Mouse (Mus musculus) MEL (cell line): ENCODE measurements around the gene Tcf19.

Experiments
- CTCF ChIP-seq, 3 experiments: IDR thresholded peaks in 2 of 3; conservative IDR thresholded peaks in 1 of 3; 2 replicates each; pipeline ENCODE4 v1.5.1; 2011 to 2012; ENCODE audit warnings: low read length in 3 of 3, low read depth in 2 of 3, mild to moderate bottlenecking in 2 of 3, improper control_type of control experiment in 1 of 3, inconsistent platforms in 1 of 3, mixed read lengths in 1 of 3, moderate library complexity in 1 of 3; ENCODE audit not compliant: control insufficient read depth in 1 of 3, insufficient read depth in 1 of 3, poor library complexity in 1 of 3, severe bottlenecking in 1 of 3
- EP300 ChIP-seq, 2 experiments: IDR thresholded peaks; 2 replicates each; pipeline ENCODE4 v1.6.1; 2011; ENCODE audit warnings: improper control_type of control experiment in 2 of 2, low read length in 2 of 2, low read depth in 1 of 2, mild to moderate bottlenecking in 1 of 2
- GABPA ChIP-seq: IDR thresholded peaks from 2 replicates; pipeline ENCODE4 v1.6.1; 2012; ENCODE audit warnings: low read depth, mild to moderate bottlenecking, inconsistent platforms, low read length, improper control_type of control experiment, moderate library complexity
- GATA1 ChIP-seq: IDR thresholded peaks from 2 replicates; pipeline ENCODE4 v1.6.1; 2011; ENCODE audit warnings: low read depth, low read length, improper control_type of control experiment
- MAX ChIP-seq: IDR thresholded peaks from 2 replicates; pipeline ENCODE4 v1.6.1; 2011; ENCODE audit warnings: low read length, improper control_type of control experiment
- MXI1 ChIP-seq: IDR thresholded peaks from 2 replicates; pipeline ENCODE4 v1.6.1; 2011; ENCODE audit warnings: mild to moderate bottlenecking, low read depth, low read length, improper control_type of control experiment
- NELFE ChIP-seq: IDR thresholded peaks from 2 replicates; pipeline ENCODE4 v1.6.1; 2011; ENCODE audit warnings: low read depth, low read length, improper control_type of control experiment
- POLR2A ChIP-seq, 2 experiments: IDR thresholded peaks; 2 replicates each; pipeline ENCODE4 v1.6.1; 2011 to 2012; ENCODE audit warnings: low read length in 2 of 2, mild to moderate bottlenecking in 2 of 2, control low read depth in 1 of 2, improper control_type of control experiment in 1 of 2, low read depth in 1 of 2, moderate library complexity in 1 of 2; ENCODE audit not compliant: control insufficient read depth in 1 of 2, insufficient read depth in 1 of 2, poor library complexity in 1 of 2
- POLR2AphosphoS2 ChIP-seq: IDR thresholded peaks from 2 replicates; pipeline ENCODE4 v1.6.1; 2011; ENCODE audit warnings: low read length, improper control_type of control experiment
- RAD21 ChIP-seq: IDR thresholded peaks from 2 replicates; pipeline ENCODE4 v1.6.1; 2011; ENCODE audit warnings: mild to moderate bottlenecking, low read depth, low read length, improper control_type of control experiment
- USF1 ChIP-seq: IDR thresholded peaks from 2 replicates; pipeline ENCODE4 v1.6.1; 2014; ENCODE audit warnings: low read depth, mild to moderate bottlenecking, inconsistent platforms, low read length, improper control_type of control experiment, moderate library complexity
- USF2 ChIP-seq, 2 experiments: IDR thresholded peaks; 2 replicates each; pipeline ENCODE4 v1.6.1; 2011 to 2012; ENCODE audit warnings: improper control_type of control experiment in 2 of 2, low read length in 2 of 2, borderline replicate concordance in 1 of 2, inconsistent platforms in 1 of 2, low read depth in 1 of 2, mild to moderate bottlenecking in 1 of 2; ENCODE audit not compliant: insufficient read depth in 1 of 2

DNA sequence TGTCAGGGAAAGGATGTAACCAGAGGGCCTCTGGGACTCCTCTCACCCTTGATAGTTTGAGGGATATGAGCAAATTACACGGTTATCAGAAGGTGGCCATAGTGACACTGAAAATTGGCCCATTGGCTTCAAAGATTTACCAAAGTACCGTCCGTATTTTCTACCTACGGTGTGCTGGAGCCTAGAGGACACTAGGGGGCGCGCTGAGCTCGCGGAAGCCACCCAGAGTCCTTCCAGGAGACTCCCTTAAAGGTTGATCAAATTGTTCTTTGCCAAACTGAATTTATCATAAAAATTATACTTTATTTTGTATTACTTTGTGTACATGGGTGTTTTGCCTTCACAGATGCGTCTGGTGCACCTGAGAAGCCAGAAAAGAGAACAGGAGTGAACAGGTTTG lies 32.6 kb downstream of the Tcf19 start:
- TF ChIP-seq GATA1 (no peak), EP300 (IDR thresholded peaks at IDR 0.05; ENCODE audit: low read depth in 1 of 2, low read length in 2 of 2) (no peak), POLR2AphosphoS2 (no peak), USF1 (no peak), USF2 (IDR thresholded peaks at IDR 0.05; ENCODE audit: borderline replicate concordance in 1 of 2, insufficient read depth in 1 of 2, low read depth in 1 of 2, low read length in 2 of 2) (no peak), MXI1 (no peak), POLR2A (IDR thresholded peaks at IDR 0.05; ENCODE audit: control insufficient read depth in 1 of 2, insufficient read depth in 1 of 2, low read depth in 1 of 2, low read length in 2 of 2, poor library complexity in 1 of 2) (no peak), MAX (no peak), GABPA (no peak), RAD21 (peak; percentile 85), CTCF (IDR thresholded peaks at IDR 0.05 in 2 of 3, conservative IDR thresholded peaks at IDR 0.05 in 1 of 3; ENCODE audit: control insufficient read depth in 1 of 3, insufficient read depth in 1 of 3, low read depth in 2 of 3, low read length in 3 of 3, poor library complexity in 1 of 3, severe bottlenecking in 1 of 3) (peak; percentile 83 to 97 (median 95)), NELFE (no peak)
